Mouse (Mus musculus): ENCODE measurements around the gene Kpna2.
"Not testable (repeated sequence)": the region's sequence is repeated elsewhere in the genome, so short reads cannot be mapped to it uniquely, and the experiment has no call there.

DNA sequence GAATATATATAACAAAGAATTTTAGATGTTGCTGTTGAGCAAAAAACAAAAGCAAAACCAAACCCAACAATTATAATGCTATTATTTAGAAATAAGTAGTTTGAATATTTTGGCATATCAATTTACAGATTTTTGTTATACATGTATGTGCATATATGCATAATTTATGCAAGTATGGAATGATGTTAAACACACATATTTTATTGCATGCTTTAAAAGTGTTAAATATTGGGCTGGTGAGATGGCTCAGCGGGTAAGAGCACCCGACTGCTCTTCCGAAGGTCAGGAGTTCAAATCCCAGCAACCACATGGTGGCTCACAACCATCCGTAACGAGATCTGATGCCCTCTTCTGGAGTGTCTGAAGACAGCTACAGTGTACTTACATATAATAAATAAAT lies 20.4 kb upstream of the Kpna2 start:
- not testable (repeated sequence) for TF ChIP-seq CTCF, POLR2A (IDR thresholded peaks at IDR 0.05; ENCODE audit: insufficient read depth, low read depth, low read length)

Measured in olfactory bulb, adult 2 months (tissue).